Mouse (Mus musculus): ENCODE data around the gene Abcd4.

Abcd4 gene

GRCm38 (mm10) chr12:84571466-84572340, 45.5 kb downstream of the Abcd4 start:
- DNase-seq: peak; percentile 12

- no peak for DNase-seq
Measured at GRCm38 (mm10) chr12:84570694-84571415, 46.4 kb downstream of the Abcd4 start.

- peak; percentile 15 for DNase-seq
Measured at GRCm38 (mm10) chr12:84569976-84570693, 47.1 kb downstream of the Abcd4 start.

- peak; percentile 15 for DNase-seq
Measured at GRCm38 (mm10) chr12:84569336-84569970, 47.8 kb downstream of the Abcd4 start, which contains the start of gene Vsx2. Gene Vsx2 (plus strand): TSS chr12:84569762.

GRCm38 (mm10) chr12:84567576-84567975, 49.6 kb downstream of the Abcd4 start:
- no peak for DNase-seq

- DNase-seq: no peak
Measured at GRCm38 (mm10) chr12:84562558-84562957, 54.7 kb downstream of the Abcd4 start.

- DNase-seq: no peak
Measured at GRCm38 (mm10) chr12:84555218-84555617, 62.0 kb downstream of the Abcd4 start.

Data from kidney, postnatal 10 days (tissue).